Mouse (Mus musculus): ENCODE measurements around the gene Tpx2. TPM values are rescaled to one million over a fixed set of nuclear protein-coding genes. Genes with fewer than 3 reads are reported as not detected.
A peak's percentile ranks its signal among the peaks of the same experiment; 100 is the strongest.

Tpx2 gene
- polyA plus RNA-seq, 1 experiment from 2014 or later, result 147 TPM

DNA sequence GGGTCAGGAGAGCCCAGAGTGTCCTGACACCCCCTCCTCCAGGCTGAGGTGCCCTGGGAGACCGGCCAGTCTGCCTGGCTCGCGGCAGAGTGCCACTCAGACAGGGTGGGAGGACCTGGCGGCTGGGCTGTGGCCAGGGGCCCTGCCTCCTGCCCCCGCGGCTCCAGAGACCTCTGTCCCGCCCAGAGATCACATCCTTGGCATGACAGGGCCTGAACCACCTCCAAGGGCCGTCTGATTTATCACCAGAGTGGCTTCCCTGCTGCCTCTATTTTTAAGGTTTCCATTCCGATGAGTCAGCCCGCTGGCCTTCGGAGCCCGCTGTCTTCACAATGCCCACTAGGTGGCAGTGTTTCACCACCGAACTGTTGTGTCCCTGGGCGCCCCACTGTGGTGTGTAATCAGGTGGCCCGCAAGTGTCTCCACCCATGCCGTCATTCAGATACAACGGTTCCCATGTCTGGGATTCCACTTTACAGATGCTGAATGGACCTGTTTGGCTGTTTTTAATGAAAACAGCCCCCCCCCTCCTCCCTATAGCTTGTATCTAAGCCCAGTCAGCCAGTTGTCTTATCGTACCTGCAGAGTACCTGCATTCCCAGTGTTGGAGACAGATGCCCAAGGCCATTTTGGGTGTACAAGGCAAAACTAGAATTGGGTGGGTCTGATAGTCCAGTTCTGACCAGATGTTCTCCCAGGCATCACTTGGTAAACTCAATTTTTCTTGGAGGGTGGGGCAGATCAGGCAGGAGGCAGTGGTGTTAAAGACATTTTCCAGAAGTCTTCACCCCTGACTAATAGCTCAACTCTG is 66.8 kb downstream of the Tpx2 start:
- H3K27me3 ChIP-seq (ENCODE audit: low read depth, poor library complexity, severe bottlenecking), result peaks cover 49% of the 10 kb centered on the region
- no peaks in the 10 kb centered on the region for H3K36me3 ChIP-seq
- no peaks in the 10 kb centered on the region for H3K9me3 ChIP-seq (replicated peaks)
- peaks cover 63% of the 10 kb centered on the region for H3K4me1 ChIP-seq
- WGBS, result 4% methylated on average over 18 of the region's 18 CpGs
- peak; percentile 92 for DNase-seq (ENCODE audit: low spot score)
- peak overlapping the region; percentile 25 for H3K4me3 ChIP-seq
- 0 out of 2 replicates have a peak overlapping the region, but pooled peaks have one; percentile 2 for H3K27ac ChIP-seq

DNA sequence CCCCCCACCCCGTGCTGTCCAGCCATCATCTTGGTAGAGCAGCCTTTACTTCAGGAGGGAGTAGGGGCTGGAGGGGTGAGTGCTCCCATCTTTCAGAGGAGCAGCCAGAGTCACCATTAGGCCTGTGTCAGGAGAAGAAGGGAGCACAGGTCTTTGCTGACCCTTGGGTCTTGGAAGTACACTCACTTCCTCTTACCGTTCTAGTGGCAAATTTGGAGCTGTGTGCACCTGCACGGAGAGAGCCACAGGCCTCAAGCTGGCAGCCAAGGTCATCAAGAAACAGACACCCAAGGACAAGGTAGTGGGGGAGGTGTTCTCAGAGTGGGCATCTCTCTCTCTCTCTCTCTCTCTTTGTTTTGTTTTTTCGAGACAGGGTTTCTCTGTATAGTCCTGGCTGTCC is 67.7 kb downstream of the Tpx2 start:
- H3K9me3 ChIP-seq (replicated peaks), result no peaks in the 10 kb centered on the region
- no peaks in the 10 kb centered on the region for H3K36me3 ChIP-seq
- H3K4me1 ChIP-seq, result peaks cover 63% of the 10 kb centered on the region
- no peak overlapping the region for H3K4me3 ChIP-seq
- peaks cover 40% of the 10 kb centered on the region for H3K27me3 ChIP-seq (ENCODE audit: low read depth, poor library complexity, severe bottlenecking)
- 66% methylated on average over 4 of the region's 4 CpGs for WGBS
- H3K27ac ChIP-seq, result peak overlapping the region; percentile 36; the same call in 1 of the 2 replicates
- no peak for DNase-seq (ENCODE audit: low spot score)

DNA sequence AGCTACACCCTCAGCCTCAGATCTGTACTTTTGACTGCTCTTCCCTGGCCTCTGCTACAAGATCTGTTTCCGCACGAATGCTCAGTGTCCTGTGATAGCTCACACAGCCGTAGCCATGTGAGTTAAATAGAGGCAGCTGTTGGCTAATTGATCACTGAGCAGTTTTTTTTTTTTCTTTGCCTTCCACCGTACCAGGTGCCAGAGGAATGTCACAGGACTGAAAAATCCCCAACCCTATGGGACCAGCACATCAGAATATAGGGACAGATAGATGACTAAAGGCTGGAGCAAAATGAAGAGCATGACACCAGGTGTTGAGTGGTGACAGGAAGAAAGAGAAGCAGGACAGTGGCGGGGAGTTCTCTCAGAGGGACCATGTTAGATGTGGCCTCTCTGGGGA is 68.3 kb downstream of the Tpx2 start:
- no peak for DNase-seq (ENCODE audit: low spot score)
- 44% methylated on average over 5 of the region's 5 CpGs for WGBS
- Histone ChIP-seq H3K36me3 (no peaks in the 10 kb centered on the region), H3K4me3 (no peak overlapping the region), H3K9me3 (replicated peaks) (no peaks in the 10 kb centered on the region), H3K27me3 (ENCODE audit: low read depth, poor library complexity, severe bottlenecking) (peaks cover 33% of the 10 kb centered on the region), H3K27ac (no peak overlapping the region), H3K4me1 (peaks cover 58% of the 10 kb centered on the region)

DNA sequence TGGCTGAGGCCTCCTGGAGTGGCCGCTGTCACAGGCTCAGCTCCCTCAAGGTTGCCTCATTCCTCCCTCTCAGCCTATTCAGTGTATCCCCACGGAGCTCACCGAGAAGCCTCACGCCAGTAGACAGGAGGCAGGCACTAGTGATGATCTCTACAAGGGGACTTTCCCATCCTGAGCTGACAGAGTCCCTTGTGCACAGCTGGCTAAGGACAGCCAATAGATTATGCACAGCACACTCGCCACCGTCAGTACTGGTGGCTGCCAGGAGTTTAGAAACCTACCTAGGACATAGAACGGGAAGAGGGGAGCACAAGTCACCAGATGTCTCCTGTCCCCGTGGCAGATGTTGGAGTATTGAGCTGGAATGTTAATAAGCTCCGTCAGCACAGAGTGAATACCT is 69.9 kb downstream of the Tpx2 start:
- Histone ChIP-seq H3K27me3 (ENCODE audit: low read depth, poor library complexity, severe bottlenecking) (peaks cover 17% of the 10 kb centered on the region), H3K27ac (no peak overlapping the region), H3K9me3 (replicated peaks) (no peaks in the 10 kb centered on the region), H3K36me3 (no peaks in the 10 kb centered on the region), H3K4me1 (peaks cover 59% of the 10 kb centered on the region), H3K4me3 (no peak overlapping the region)
- 67% methylated on average over 9 of the region's 9 CpGs for WGBS
- no peak for DNase-seq (ENCODE audit: low spot score)

DNA sequence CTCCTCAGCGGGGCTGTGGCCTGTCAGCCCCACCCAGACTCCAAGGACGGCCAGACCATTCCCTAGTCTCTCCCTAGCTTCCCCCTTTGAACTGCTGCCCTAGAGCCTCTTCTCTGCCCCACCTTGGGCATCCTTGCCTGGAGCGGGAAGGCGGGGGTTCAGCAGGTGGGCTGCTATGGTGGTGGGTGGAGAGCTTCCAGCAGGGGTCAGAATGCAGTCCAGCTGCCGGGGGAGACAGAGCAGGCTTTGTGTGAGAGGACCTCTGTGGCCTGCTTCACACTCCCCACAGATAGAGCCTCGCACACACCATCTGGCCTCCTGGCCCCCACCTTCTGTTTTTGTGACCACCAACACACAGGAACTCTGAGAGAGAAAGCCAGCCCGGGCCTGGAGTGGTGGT is 74.6 kb downstream of the Tpx2 start:
- Histone ChIP-seq H3K27me3 (ENCODE audit: low read depth, poor library complexity, severe bottlenecking) (no peaks in the 10 kb centered on the region), H3K9me3 (replicated peaks) (no peaks in the 10 kb centered on the region), H3K36me3 (no peaks in the 10 kb centered on the region), H3K4me3 (no peak overlapping the region), H3K4me1 (peaks cover 75% of the 10 kb centered on the region), H3K27ac (peak overlapping the region; percentile 94)
- 25% methylated on average over 7 of the region's 7 CpGs for WGBS
- DNase-seq (ENCODE audit: low spot score), result no peak

DNA sequence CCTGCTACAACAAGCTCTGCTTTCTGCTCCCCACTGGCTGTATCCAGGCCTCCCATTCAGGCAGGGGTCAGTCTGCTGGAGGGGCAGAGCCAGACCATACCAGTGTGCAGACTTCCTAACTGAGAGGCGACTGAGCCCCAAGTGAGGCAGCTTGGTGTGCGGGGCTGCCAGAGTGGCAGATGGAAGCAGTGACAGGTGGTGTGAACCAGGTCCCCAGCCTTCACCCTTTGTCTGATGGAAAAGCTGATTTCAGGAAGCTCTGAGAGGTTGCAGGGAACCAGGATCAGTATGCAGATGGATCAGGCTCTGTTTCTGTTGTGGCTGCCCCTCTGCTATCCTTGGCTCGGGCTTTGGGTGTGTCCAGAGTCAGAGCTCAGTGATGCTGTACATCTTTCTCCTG is 75.9 kb downstream of the Tpx2 start:
- H3K27me3 ChIP-seq (ENCODE audit: low read depth, poor library complexity, severe bottlenecking), result no peaks in the 10 kb centered on the region
- peak overlapping the region; percentile 94 for H3K27ac ChIP-seq
- H3K4me1 ChIP-seq, result peaks cover 75% of the 10 kb centered on the region

DNA sequence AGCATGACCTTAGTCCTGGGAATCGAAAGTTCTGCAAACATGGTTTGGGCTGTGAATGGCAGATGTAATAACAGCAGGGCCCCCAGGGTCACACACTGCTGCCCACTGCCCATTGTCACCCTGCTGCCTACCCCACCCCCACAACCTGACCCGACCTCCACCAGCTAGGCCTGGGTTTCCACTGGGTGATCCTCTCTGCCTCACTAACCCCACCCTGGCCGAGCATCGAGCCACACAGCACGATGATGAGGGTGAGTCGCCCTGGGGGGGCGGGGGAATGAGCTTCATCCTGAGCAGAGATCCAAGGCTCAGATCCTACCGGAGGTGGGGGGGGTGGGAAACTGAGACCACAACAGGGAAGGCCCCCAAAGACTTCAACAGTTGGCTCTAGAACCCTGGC is 76.4 kb downstream of the Tpx2 start:
- no peaks in the 10 kb centered on the region for H3K27me3 ChIP-seq (ENCODE audit: low read depth, poor library complexity, severe bottlenecking)
- no peak for DNase-seq (ENCODE audit: low spot score)
- peak overlapping the region; percentile 94 for H3K27ac ChIP-seq
- no peaks in the 10 kb centered on the region for H3K9me3 ChIP-seq (replicated peaks)
- 82% methylated on average over 8 of the region's 8 CpGs for WGBS
- H3K4me1 ChIP-seq, result peaks cover 75% of the 10 kb centered on the region
- no peaks in the 10 kb centered on the region for H3K36me3 ChIP-seq
- no peak overlapping the region for H3K4me3 ChIP-seq

More for the DNA sequence above, 75.9 kb downstream of the Tpx2 start:
- no peak for DNase-seq (ENCODE audit: low spot score)
- Histone ChIP-seq H3K4me3 (no peak overlapping the region), H3K9me3 (replicated peaks) (no peaks in the 10 kb centered on the region), H3K36me3 (no peaks in the 10 kb centered on the region)
- WGBS, result 86% methylated on average over 3 of the region's 3 CpGs

DNA sequence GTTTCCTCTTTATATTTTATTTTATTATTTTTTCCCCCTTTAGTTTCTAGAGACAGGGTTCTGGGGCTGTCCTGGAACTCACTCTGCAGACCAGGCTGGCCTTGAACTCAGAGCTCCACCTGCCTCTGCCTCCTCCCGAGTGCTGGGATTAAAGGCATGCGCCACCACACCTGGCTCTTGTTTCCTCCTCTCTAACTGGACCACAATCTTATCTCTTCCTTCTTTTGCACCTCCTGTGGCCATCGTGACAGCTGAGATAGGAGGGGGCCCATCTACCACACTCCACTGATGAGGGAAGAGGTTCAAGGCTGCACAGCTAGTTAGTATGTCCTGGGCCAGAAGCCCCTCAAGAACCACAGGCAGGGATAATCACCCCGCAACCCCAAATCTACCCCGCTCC is 76.8 kb downstream of the Tpx2 start:
- Histone ChIP-seq H3K27ac (peak overlapping the region; percentile 94), H3K4me3 (no peak overlapping the region), H3K36me3 (no peaks in the 10 kb centered on the region), H3K27me3 (ENCODE audit: low read depth, poor library complexity, severe bottlenecking) (no peaks in the 10 kb centered on the region), H3K9me3 (replicated peaks) (no peaks in the 10 kb centered on the region), H3K4me1 (peaks cover 75% of the 10 kb centered on the region)
- WGBS, result 76% methylated on average over 5 of the region's 5 CpGs
- DNase-seq (ENCODE audit: low spot score), result no peak

DNA sequence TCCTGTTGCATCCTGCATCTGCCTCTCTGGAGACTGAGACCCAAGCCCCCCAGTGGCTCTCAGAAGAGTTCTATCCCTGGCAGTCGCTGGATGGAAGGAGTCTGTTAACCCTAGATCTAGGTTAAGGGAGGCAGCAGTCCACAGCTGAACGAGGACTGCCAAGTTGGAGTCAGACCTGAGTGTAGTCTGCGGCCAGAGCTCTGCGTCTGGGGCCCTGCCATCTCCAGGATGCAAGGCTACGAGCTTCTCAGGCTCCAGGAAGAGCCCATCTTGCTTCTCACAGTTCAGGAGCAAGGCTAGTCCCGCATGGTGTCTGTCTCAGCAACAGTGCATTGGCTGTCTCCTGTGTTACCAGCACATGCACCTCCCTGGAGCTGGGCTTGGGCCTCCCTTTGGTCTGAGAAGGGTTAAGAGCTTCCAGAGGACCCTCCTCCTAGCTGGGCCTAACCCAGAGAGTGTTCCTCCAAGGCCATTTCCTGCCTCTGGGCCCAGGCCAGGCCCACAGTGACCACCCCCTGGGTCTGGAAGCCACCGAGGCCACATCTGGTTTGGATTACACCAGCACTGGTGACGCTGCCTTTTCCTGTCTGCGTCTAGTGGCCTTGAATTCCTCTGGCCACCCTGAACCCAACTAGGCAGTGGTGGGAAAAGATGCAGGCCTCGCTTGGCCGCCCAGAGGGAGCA is 77.6 kb downstream of the Tpx2 start:
- H3K4me1 ChIP-seq, result peaks cover 83% of the 10 kb centered on the region
- peak overlapping the region; percentile 15; the same call in 1 of the 2 replicates for H3K4me3 ChIP-seq
- 31% methylated on average over 11 of the region's 11 CpGs for WGBS
- peak; percentile 92 for DNase-seq (ENCODE audit: low spot score)
- no peaks in the 10 kb centered on the region for H3K9me3 ChIP-seq (replicated peaks)
- peak overlapping the region; percentile 94 for H3K27ac ChIP-seq
- no peaks in the 10 kb centered on the region for H3K27me3 ChIP-seq (ENCODE audit: low read depth, poor library complexity, severe bottlenecking)
- no peaks in the 10 kb centered on the region for H3K36me3 ChIP-seq

DNA sequence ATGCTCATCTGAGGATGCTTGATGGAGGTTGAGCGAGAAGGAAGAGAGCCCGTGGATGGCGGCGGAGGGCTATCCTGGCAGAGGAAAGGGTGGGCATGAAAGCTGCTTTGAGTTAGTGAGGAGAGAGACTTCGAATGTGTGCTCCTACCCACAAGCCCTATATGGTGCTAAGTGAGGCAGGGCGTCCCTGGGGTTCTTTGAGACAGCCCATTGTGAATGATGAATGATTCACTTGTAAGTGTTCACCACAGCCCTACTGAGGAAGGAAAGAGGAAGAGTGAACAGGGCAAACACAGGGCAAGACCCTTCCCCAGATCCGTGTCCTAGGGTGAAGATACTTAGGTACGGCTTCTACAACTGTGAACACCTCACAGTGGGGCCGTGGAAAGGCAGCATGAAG is 79.1 kb downstream of the Tpx2 start:
- 69% methylated on average over 9 of the region's 9 CpGs for WGBS
- H3K27ac ChIP-seq, result peak overlapping the region; percentile 94
- no peaks in the 10 kb centered on the region for H3K9me3 ChIP-seq (replicated peaks)
- H3K4me3 ChIP-seq, result no peak overlapping the region
- DNase-seq (ENCODE audit: low spot score), result no peak
- no peaks in the 10 kb centered on the region for H3K27me3 ChIP-seq (ENCODE audit: low read depth, poor library complexity, severe bottlenecking)
- no peaks in the 10 kb centered on the region for H3K36me3 ChIP-seq
- peaks cover 97% of the 10 kb centered on the region for H3K4me1 ChIP-seq

DNA sequence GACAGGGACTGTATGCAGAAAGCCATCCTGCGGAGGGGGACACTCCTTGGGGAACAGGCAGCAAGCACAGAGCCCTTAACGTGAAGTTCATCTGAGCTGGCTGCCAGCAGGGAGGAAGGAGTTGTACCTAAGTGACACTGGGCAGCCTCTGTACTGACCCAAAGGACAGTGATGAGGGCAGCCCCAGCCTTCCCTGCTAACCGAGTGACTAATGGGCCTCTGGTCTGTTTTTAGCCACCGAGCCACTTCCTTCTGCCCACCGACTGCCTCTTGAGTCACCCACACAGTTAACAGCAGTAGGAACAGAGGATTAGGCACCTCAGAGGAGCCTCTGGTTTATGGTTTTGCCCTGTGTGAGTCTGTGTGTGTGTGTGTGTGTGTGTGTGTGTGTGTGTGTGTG is 79.6 kb downstream of the Tpx2 start:
- Histone ChIP-seq H3K27me3 (ENCODE audit: low read depth, poor library complexity, severe bottlenecking) (no peaks in the 10 kb centered on the region), H3K27ac (peak overlapping the region; percentile 94), H3K4me3 (no peak overlapping the region), H3K9me3 (replicated peaks) (no peaks in the 10 kb centered on the region), H3K4me1 (peaks cover 97% of the 10 kb centered on the region), H3K36me3 (no peaks in the 10 kb centered on the region)
- no peak for DNase-seq (ENCODE audit: low spot score)
- WGBS, result 42% methylated on average over 5 of the region's 5 CpGs

DNA sequence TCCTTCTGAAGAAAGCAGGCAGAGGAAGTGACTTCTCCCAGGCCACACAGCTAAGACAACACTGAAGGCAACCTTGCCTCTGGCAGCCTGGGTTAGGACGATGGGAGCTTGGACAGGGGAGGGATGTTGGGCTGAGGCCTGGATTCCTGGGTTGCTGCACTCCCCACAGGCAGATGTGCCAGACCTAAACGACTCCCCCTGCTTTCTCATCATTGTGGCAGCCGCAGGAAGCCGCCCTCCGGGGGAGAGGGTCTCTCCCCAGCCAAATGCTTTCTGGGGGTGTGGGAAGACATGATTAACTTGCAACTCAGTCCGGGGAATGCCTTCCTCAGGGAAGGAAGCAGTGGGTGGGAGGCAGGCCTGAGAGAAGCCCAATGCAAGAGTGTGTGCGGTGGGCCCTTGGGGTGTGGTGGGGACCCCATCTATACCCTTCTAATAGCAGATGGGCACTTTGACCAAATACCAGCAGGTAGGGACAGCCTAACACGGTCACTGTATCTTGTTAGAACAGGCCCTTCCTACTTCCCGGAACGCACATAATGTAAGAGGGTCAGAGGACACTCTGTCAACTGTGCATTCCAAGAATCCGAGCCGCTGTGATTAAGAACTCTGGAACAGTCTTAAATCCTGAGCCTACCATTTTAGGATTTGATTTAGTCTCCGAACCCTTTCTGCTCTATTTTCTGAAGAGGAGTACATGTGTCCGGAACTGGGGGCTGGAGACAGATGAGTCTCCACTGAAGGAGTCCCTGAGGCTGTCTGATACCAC is 80.6 kb downstream of the Tpx2 start:
- WGBS, result 47% methylated on average over 14 of the region's 14 CpGs
- no peaks in the 10 kb centered on the region for H3K9me3 ChIP-seq (replicated peaks)
- no peaks in the 10 kb centered on the region for H3K27me3 ChIP-seq (ENCODE audit: low read depth, poor library complexity, severe bottlenecking)
- H3K4me1 ChIP-seq, result peaks cover 97% of the 10 kb centered on the region
- peak overlapping the region; percentile 94 for H3K27ac ChIP-seq
- H3K4me3 ChIP-seq, result no peak overlapping the region
- no peaks in the 10 kb centered on the region for H3K36me3 ChIP-seq
- no peak for DNase-seq (ENCODE audit: low spot score)

DNA sequence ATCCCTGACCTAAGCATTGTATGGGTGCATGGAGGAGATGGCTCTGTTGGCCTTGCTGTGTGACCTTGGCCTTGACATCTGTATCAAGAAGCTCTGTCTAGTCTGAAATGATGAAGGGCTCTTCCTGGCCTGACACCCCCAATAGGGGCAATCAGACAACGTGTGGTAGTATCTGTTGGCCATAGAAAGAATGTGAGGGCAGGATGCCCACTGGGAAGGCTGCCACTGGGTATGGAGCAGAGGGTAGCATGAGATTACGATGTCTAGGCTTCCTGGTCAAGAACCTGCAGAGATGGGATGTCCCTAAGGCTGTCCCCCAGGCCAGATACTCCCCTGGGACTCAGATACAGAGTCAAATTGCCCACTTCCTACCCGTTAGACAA is 81.2 kb downstream of the Tpx2 start:
- Histone ChIP-seq H3K9me3 (replicated peaks) (no peaks in the 10 kb centered on the region), H3K4me1 (peaks cover 97% of the 10 kb centered on the region), H3K27me3 (ENCODE audit: low read depth, poor library complexity, severe bottlenecking) (no peaks in the 10 kb centered on the region), H3K36me3 (no peaks in the 10 kb centered on the region), H3K4me3 (no peak overlapping the region), H3K27ac (peak overlapping the region; percentile 94)
- WGBS, result 75% methylated on average over 3 of the region's 3 CpGs
- DNase-seq (ENCODE audit: low spot score), result no peak
